Mouse (Mus musculus): ENCODE results near the gene Gtsf1l. TPM values are rescaled to one million over a fixed set of nuclear protein-coding genes. Genes with fewer than 3 reads are reported as not detected.

The Gtsf1l gene
- polyA plus RNA-seq, 1 experiment from 2014 or later, result not detected

Small RNAs within 50 kb of the gene (microRNA-seq; reads per million reads assigned to microRNA genes)
- gene Gm22174, result not detected
- gene Mir7003, result not detected

Other genes with a start within 250 kb of the Gtsf1l start
- gene Srsf6, start 156.3 kb downstream of the Gtsf1l start, polyA plus RNA-seq (2015; fragmentation: Nextera tagmentation; extraction: Ambion mirVana), result 179 and 186 TPM in 2 replicates
- gene L3mbtl1, start 144.4 kb downstream of the Gtsf1l start, polyA plus RNA-seq (2015; fragmentation: Nextera tagmentation; extraction: Ambion mirVana), result 0.12 and 0.22 TPM in 2 replicates
- gene Sgk2, start 100.5 kb downstream of the Gtsf1l start, polyA plus RNA-seq (2015; fragmentation: Nextera tagmentation; extraction: Ambion mirVana), result 0.05 TPM in 1 of 2 replicates, not detected in the other
- 40.8 and 46.8 TPM in 2 replicates for gene Ift52, start 70.5 kb downstream of the Gtsf1l start, polyA plus RNA-seq (2015; fragmentation: Nextera tagmentation; extraction: Ambion mirVana)
- 18.6 and 22.5 TPM in 2 replicates for gene Mybl2, start 33.2 kb downstream of the Gtsf1l start, polyA plus RNA-seq (2015; fragmentation: Nextera tagmentation; extraction: Ambion mirVana)
- 4.4 and 5.2 TPM in 2 replicates for gene Tox2, start 115.3 kb upstream of the Gtsf1l start, polyA plus RNA-seq (2015; fragmentation: Nextera tagmentation; extraction: Ambion mirVana)

All from limb, embryonic 15.5 days (tissue).